Mouse (Mus musculus) MEL (cell line): ENCODE measurements at regions not wholly inside any gene's neighbourhood (a gene's known extent, or its start where the extent isn't known, plus 50 kb on each side); places are given as distances from the start of the nearest gene placed in this dataset.

Source experiments
- DNase-seq: peaks from one replicate; pipeline ENCODE4 v3.0.0; 2011; ENCODE audit warnings: low read depth, low spot score
- H3K27ac ChIP-seq: 2 replicates; pipeline ENCODE4 v1.5.1; 2012; ENCODE audit warnings: low read depth, mild to moderate bottlenecking, control low read depth, low read length, moderate library complexity; ENCODE audit not compliant: control insufficient read depth
- H3K27me3 ChIP-seq, 2 experiments: fragments of 150-350 bp in 1 of 2; sonication (generic) in 1 of 2; 2 replicates each; pipeline ENCODE4 v1.6.1; 2012; ENCODE audit warnings: low read length in 2 of 2, mild to moderate bottlenecking in 2 of 2, improper control_type of control experiment in 1 of 2, moderate library complexity in 1 of 2; ENCODE audit not compliant: insufficient read depth in 2 of 2, control insufficient read depth in 1 of 2
- H3K36me3 ChIP-seq, 2 experiments: 2 replicates each; pipeline ENCODE4 v1.6.1; 2012 to 2014; ENCODE audit warnings: low read length in 2 of 2, improper control_type of control experiment in 1 of 2, inconsistent platforms in 1 of 2, mild to moderate bottlenecking in 1 of 2; ENCODE audit not compliant: insufficient read depth in 2 of 2, control insufficient read depth in 1 of 2
- H3K4me1 ChIP-seq, 2 experiments: fragments of 150-350 bp in 1 of 2; sonication (generic) in 1 of 2; 2 replicates each; pipeline ENCODE4 v1.6.1; 2012; ENCODE audit warnings: low read length in 2 of 2, improper control_type of control experiment in 1 of 2, mild to moderate bottlenecking in 1 of 2; ENCODE audit not compliant: insufficient read depth in 2 of 2, control insufficient read depth in 1 of 2
- H3K4me3 ChIP-seq, 2 experiments: fragments of 150-350 bp in 1 of 2; sonication (generic) in 1 of 2; 2 replicates each; pipeline ENCODE4 v1.5.1; 2012; ENCODE audit warnings: low read depth in 2 of 2, low read length in 2 of 2, mild to moderate bottlenecking in 2 of 2, moderate library complexity in 2 of 2, control low read depth in 1 of 2, improper control_type of control experiment in 1 of 2; ENCODE audit not compliant: control insufficient read depth in 1 of 2, insufficient read depth in 1 of 2
- H3K79me2 ChIP-seq: 2 replicates; pipeline ENCODE4 v1.6.1; 2012; ENCODE audit warnings: mild to moderate bottlenecking, low read length, moderate library complexity; ENCODE audit not compliant: control insufficient read depth, poor library complexity, insufficient read depth
- H3K9ac ChIP-seq: 2 replicates; pipeline ENCODE4 v1.6.1; 2012; ENCODE audit warnings: low read depth, mild to moderate bottlenecking, control low read depth, low read length, moderate library complexity; ENCODE audit not compliant: control insufficient read depth, poor library complexity, severe bottlenecking
- H3K9me3 ChIP-seq: fragments of 150-350 bp; sonication (generic); replicated peaks from 2 replicates; pipeline ENCODE4 v1.6.1; 2012; ENCODE audit warnings: mild to moderate bottlenecking, low read length, improper control_type of control experiment, moderate library complexity; ENCODE audit not compliant: insufficient read depth
- BHLHE40 ChIP-seq: IDR thresholded peaks from 2 replicates; pipeline ENCODE4 v1.6.1; 2012; ENCODE audit warnings: low read depth, mild to moderate bottlenecking, inconsistent platforms, low read length, improper control_type of control experiment, borderline replicate concordance
- CHD1 ChIP-seq: IDR thresholded peaks from 2 replicates; pipeline ENCODE4 v1.6.1; 2012; ENCODE audit warnings: low read depth, mild to moderate bottlenecking, inconsistent platforms, low read length, improper control_type of control experiment
- ELF1 ChIP-seq: IDR thresholded peaks from 2 replicates; pipeline ENCODE4 v1.6.1; 2014; ENCODE audit warnings: low read depth, mild to moderate bottlenecking, inconsistent platforms, low read length, improper control_type of control experiment, moderate library complexity
- ETS1 ChIP-seq: IDR thresholded peaks from 2 replicates; pipeline ENCODE4 v1.6.1; 2012; ENCODE audit warnings: low read depth, mild to moderate bottlenecking, inconsistent platforms, low read length, improper control_type of control experiment, moderate library complexity
- GABPA ChIP-seq: IDR thresholded peaks from 2 replicates; pipeline ENCODE4 v1.6.1; 2012; ENCODE audit warnings: low read depth, mild to moderate bottlenecking, inconsistent platforms, low read length, improper control_type of control experiment, moderate library complexity
- HCFC1 ChIP-seq: IDR thresholded peaks from 2 replicates; pipeline ENCODE4 v1.6.1; 2012; ENCODE audit warnings: low read depth, mild to moderate bottlenecking, inconsistent platforms, low read length, improper control_type of control experiment, moderate library complexity
- JUND ChIP-seq: IDR thresholded peaks from 2 replicates; pipeline ENCODE4 v1.6.1; 2011; ENCODE audit warnings: low read depth, mild to moderate bottlenecking, improper control_type of control experiment, low read length
- MAFK ChIP-seq: IDR thresholded peaks from 2 replicates; pipeline ENCODE4 v1.6.1; 2011; ENCODE audit warnings: low read depth, mild to moderate bottlenecking, low read length, improper control_type of control experiment, borderline replicate concordance
- MYB ChIP-seq: IDR thresholded peaks from 2 replicates; pipeline ENCODE4 v1.6.1; 2011; ENCODE audit warnings: mild to moderate bottlenecking, low read depth, low read length, improper control_type of control experiment
- NRF1 ChIP-seq: IDR thresholded peaks from 2 replicates; pipeline ENCODE4 v1.6.1; 2014; ENCODE audit warnings: low read depth, mild to moderate bottlenecking, inconsistent platforms, low read length, improper control_type of control experiment, moderate library complexity; ENCODE audit not compliant: poor library complexity, insufficient read depth, severe bottlenecking
- RAD21 ChIP-seq: IDR thresholded peaks from 2 replicates; pipeline ENCODE4 v1.6.1; 2011; ENCODE audit warnings: mild to moderate bottlenecking, low read depth, low read length, improper control_type of control experiment
- RCOR1 ChIP-seq: IDR thresholded peaks from 2 replicates; pipeline ENCODE4 v1.6.1; 2012; ENCODE audit warnings: low read depth, mild to moderate bottlenecking, inconsistent platforms, low read length, improper control_type of control experiment
- SIN3A ChIP-seq: IDR thresholded peaks from 2 replicates; pipeline ENCODE4 v1.6.1; 2012; ENCODE audit warnings: low read length, improper control_type of control experiment, inconsistent platforms
- TAL1 ChIP-seq: IDR thresholded peaks from 2 replicates; pipeline ENCODE4 v1.6.1; 2012; ENCODE audit warnings: mild to moderate bottlenecking, inconsistent platforms, low read length, moderate library complexity, mixed read lengths
- TCF12 ChIP-seq: IDR thresholded peaks from 2 replicates; pipeline ENCODE4 v1.6.1; 2014; ENCODE audit warnings: low read depth, mild to moderate bottlenecking, inconsistent platforms, low read length, improper control_type of control experiment, moderate library complexity
- UBTF ChIP-seq: IDR thresholded peaks from 2 replicates; pipeline ENCODE4 v1.6.1; 2012; ENCODE audit warnings: low read depth, mild to moderate bottlenecking, inconsistent platforms, low read length, improper control_type of control experiment, moderate library complexity, borderline replicate concordance; ENCODE audit not compliant: insufficient read depth
- USF2 ChIP-seq, 2 experiments: IDR thresholded peaks; 2 replicates each; pipeline ENCODE4 v1.6.1; 2011 to 2012; ENCODE audit warnings: improper control_type of control experiment in 2 of 2, low read length in 2 of 2, borderline replicate concordance in 1 of 2, inconsistent platforms in 1 of 2, low read depth in 1 of 2, mild to moderate bottlenecking in 1 of 2; ENCODE audit not compliant: insufficient read depth in 1 of 2

GRCm38 (mm10) chr9:51399356-51399755 lies 70.6 kb upstream of the 1810046K07Rik start:
- no peaks in the 10 kb centered on the region for H3K36me3 ChIP-seq
- H3K9me3 ChIP-seq = no peaks in the 10 kb centered on the region
- no peak for DNase-seq
- no peak overlapping the region for H3K4me3 ChIP-seq
- H3K79me2 ChIP-seq = no peaks in the 10 kb centered on the region
- no peaks in the 10 kb centered on the region; a peak in 1 of 4 replicates for H3K27me3 ChIP-seq
- H3K9ac ChIP-seq = no peak overlapping the region
- H3K27ac ChIP-seq = no peak overlapping the region
- H3K4me1 ChIP-seq = no peaks in the 10 kb centered on the region
- TF ChIP-seq RCOR1 (no peak), ETS1 (no peak), MAFK (no peak)

DNA sequence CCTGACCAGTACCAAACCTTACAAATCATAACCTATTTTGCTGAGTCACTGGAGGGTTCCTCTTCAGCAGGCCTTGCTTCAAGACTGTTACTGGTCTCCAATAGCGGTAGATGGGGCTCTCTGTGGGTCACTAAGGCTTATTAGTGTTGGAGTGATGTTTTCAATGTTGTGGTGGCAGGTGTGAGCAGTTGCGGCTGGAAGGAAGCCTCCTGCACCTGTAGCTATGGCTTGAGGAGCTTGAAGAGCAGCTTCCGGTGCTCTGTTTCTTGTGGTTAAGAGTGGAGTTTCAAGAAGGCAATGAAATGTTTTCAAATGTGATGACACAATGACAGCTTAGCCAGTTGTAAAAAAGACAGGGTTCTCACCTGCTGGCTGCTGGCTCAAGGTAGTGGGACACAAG lies 73.1 kb upstream of the 1810046K07Rik start:
- Histone ChIP-seq H3K79me2 (no peaks in the 10 kb centered on the region), H3K9me3 (no peaks in the 10 kb centered on the region), H3K4me1 (no peaks in the 10 kb centered on the region), H3K27ac (no peak overlapping the region), H3K27me3 (no peaks in the 10 kb centered on the region; a peak in 1 of 4 replicates), H3K9ac (no peak overlapping the region), H3K36me3 (no peaks in the 10 kb centered on the region), H3K4me3 (no peak overlapping the region)
- TF ChIP-seq SIN3A (no peak), RAD21 (no peak), MYB (no peak), UBTF (no peak), JUND (no peak), HCFC1 (no peak), GABPA (no peak), TAL1 (no peak), NRF1 (no peak)
- DNase-seq = peak; percentile 3

- no peaks in the 10 kb centered on the region for H3K9me3 ChIP-seq
- no peaks in the 10 kb centered on the region for H3K79me2 ChIP-seq
- DNase-seq = no peak
- no peaks in the 10 kb centered on the region for H3K36me3 ChIP-seq
- H3K9ac ChIP-seq = no peak overlapping the region
- no peaks in the 10 kb centered on the region for H3K4me1 ChIP-seq
- no peak overlapping the region for H3K27ac ChIP-seq
- no peak for TF ChIP-seq TCF12
- TF ChIP-seq USF2 (IDR thresholded peaks at IDR 0.05; ENCODE audit: borderline replicate concordance in 1 of 2, insufficient read depth in 1 of 2, low read depth in 1 of 2, low read length in 2 of 2) = no peak
- no peak for TF ChIP-seq UBTF
- no peak for TF ChIP-seq ELF1
- no peak for TF ChIP-seq TAL1
- TF ChIP-seq CHD1 = no peak
- TF ChIP-seq JUND = no peak
- TF ChIP-seq BHLHE40 = no peak
- no peak for TF ChIP-seq SIN3A
- TF ChIP-seq, all 39 proteins: peak for 0
- Histone ChIP-seq H3K27me3 (peaks cover 0 to 4% of the 10 kb centered on the region in 2 experiments), H3K4me3 (no peak overlapping the region)
Measured at GRCm38 (mm10) chr9:51407978-51408377, 79.3 kb upstream of the 1810046K07Rik start.
